In the genomic region with DNA sequence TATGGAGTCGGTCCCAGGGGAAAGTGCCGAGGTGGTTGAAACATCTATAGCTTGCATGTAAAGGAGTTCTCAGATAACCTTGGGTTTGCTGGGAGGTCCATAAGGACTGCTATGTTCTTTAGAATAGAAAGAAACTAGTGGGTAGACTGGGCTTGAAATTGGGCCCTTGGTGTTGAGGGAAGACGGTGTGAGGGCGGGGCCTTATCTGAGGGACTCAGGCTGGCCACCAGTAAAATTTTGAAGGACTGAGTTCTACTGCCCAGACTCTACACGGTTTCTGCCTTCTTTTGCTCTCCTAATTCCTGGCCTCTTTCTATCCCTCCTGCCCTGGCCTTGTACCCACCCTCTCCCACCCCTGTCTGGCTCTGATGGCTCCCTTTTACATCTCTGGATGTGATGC, we compare ENCODE assay signal across 9 mouse cellular contexts. TPM values are rescaled to one million over a fixed set of nuclear protein-coding genes. Genes with fewer than 3 reads are reported as not detected.
A peak's percentile ranks its signal among the peaks of the same experiment; 100 is the strongest.
DNase-seq lines count a peak whose midpoint lies in the region; ATAC-seq lines count a peak whose summit lies in the region.
"Had no signal": no experiment of that assay in that cellular context is flagged by ENCODE, and none has a peak within 500 bp of the region (broad histone marks: within the 10 kb centered on the region; RNA-seq: fewer than 3 reads in every experiment).

No protein-coding gene starts in this region.

- H3K9me3 ChIP-seq in heart, embryonic 12.5 days (replicated peaks), result no peaks in the 10 kb centered on the region
- H3K9me3 ChIP-seq in hindbrain, embryonic 14.5 days (ENCODE audit: control insufficient read depth, low read length), result no peaks in the 10 kb centered on the region
- no peaks in the 10 kb centered on the region for H3K9me3 ChIP-seq in midbrain, embryonic 12.5 days

- H3K27ac ChIP-seq in heart, embryonic 12.5 days (ENCODE audit: poor library complexity, severe bottlenecking), result no peak overlapping the region
- no peak overlapping the region; the same call in 1 of the 2 replicates for H3K27ac ChIP-seq in hindbrain, embryonic 14.5 days
- H3K27ac ChIP-seq in midbrain, embryonic 12.5 days (replicated peaks), result no peak overlapping the region

- peak overlapping the region; percentile 95 for H3K4me3 ChIP-seq in heart, embryonic 12.5 days
- H3K4me3 ChIP-seq in hindbrain, embryonic 14.5 days (replicated peaks; ENCODE audit: low read length), result peak overlapping the region; percentile 63
- peak overlapping the region; percentile 73 for H3K4me3 ChIP-seq in midbrain, embryonic 12.5 days

- no peak for ATAC-seq in heart, embryonic 12.5 days (ENCODE audit: insufficient number of reproducible peaks, low FRiP score)
- ATAC-seq in hindbrain, embryonic 14.5 days (ENCODE audit: low FRiP score), result no peak
- ATAC-seq in midbrain, embryonic 12.5 days (ENCODE audit: low FRiP score, low read depth), result no peak

- DNase-seq in heart, postnatal 25 days (ENCODE audit: low spot score), result no peak
- DNase-seq in c-Kit-positive CD71-positive TER-119-negative erythroid progenitor cells, embryonic 14.5 days (ENCODE audit: low read depth), result peak; percentile 43
- no peak for DNase-seq in hindbrain, embryonic 14.5 days (ENCODE audit: low spot score)
- DNase-seq in c-Kit-positive CD71-positive TER-119-positive erythroid progenitor cells, embryonic 14.5 days (ENCODE audit: low spot score), result no peak
- no peak for DNase-seq in gastrocnemius, postnatal 4 days (ENCODE audit: low spot score in 2 of 2)
- DNase-seq in B cell, adult 2 months, result no peak

- peak overlapping the region; percentile 92 for H3K4me2 ChIP-seq in heart, embryonic 12.5 days
- H3K4me2 ChIP-seq in hindbrain, embryonic 14.5 days (replicated peaks), result peak overlapping the region; percentile 70
- peak overlapping the region; percentile 77 for H3K4me2 ChIP-seq in midbrain, embryonic 12.5 days (replicated peaks)

- peak overlapping the region; percentile 95; the same call in 1 of the 2 replicates for H3K9ac ChIP-seq in heart, embryonic 12.5 days
- H3K9ac ChIP-seq in hindbrain, embryonic 14.5 days, result peak overlapping the region; percentile 67
- peak overlapping the region; percentile 90 for H3K9ac ChIP-seq in midbrain, embryonic 12.5 days (replicated peaks)

- peaks cover 71% of the 10 kb centered on the region for H3K36me3 ChIP-seq in heart, embryonic 12.5 days
- peaks cover 74% of the 10 kb centered on the region for H3K36me3 ChIP-seq in hindbrain, embryonic 14.5 days (replicated peaks; ENCODE audit: control insufficient read depth, insufficient read depth)
- H3K36me3 ChIP-seq in midbrain, embryonic 12.5 days, result peaks cover 71% of the 10 kb centered on the region

- 67% methylated on average over 5 of the region's 5 CpGs for WGBS in heart, embryonic 12.5 days
- WGBS in hindbrain, embryonic 14.5 days, result 71% methylated on average over 5 of the region's 5 CpGs
- WGBS in midbrain, embryonic 12.5 days, result 73% methylated on average over 5 of the region's 5 CpGs

- peaks cover 13% of the 10 kb centered on the region for H3K4me1 ChIP-seq in heart, embryonic 12.5 days (replicated peaks)
- peaks cover 11% of the 10 kb centered on the region; the same call in 1 of the 2 replicates for H3K4me1 ChIP-seq in hindbrain, embryonic 14.5 days (replicated peaks; ENCODE audit: control insufficient read depth, insufficient read depth, low read length)
- peaks cover 14% of the 10 kb centered on the region for H3K4me1 ChIP-seq in midbrain, embryonic 12.5 days

- no peaks in the 10 kb centered on the region for H3K27me3 ChIP-seq in heart, embryonic 12.5 days (replicated peaks)
- no peaks in the 10 kb centered on the region for H3K27me3 ChIP-seq in hindbrain, embryonic 14.5 days (ENCODE audit: control insufficient read depth, insufficient read depth, low read length)
- H3K27me3 ChIP-seq in midbrain, embryonic 12.5 days, result no peaks in the 10 kb centered on the region

- intact Hi-C loops in heart, postnatal 25 days (cut with DNase I), result loop anchor here (5.0 kb wide), 1 partner anchor 96 kb away; a partner anchor contains a TSS

RNA-seq across cellular contexts. Expression of a gene that starts 1.6 kb away (rescaled TPM):
- 9.1 and 11.4 TPM in 2 replicates for polyA plus RNA-seq in heart, embryonic 12.5 days (2016; fragmentation: Nextera tagmentation; extraction: Ambion mirVana)
- 10 to 100 TPM; 30.5 to 32.0 TPM for total RNA-seq in heart, postnatal 25 days (2021)
- 11.6 and 12.6 TPM in 2 replicates for polyA plus RNA-seq in hindbrain, embryonic 14.5 days (2014; fragmentation: Nextera tagmentation; extraction: Ambion mirVana)
- 21.5 and 22.8 TPM in 2 replicates for polyA plus RNA-seq in midbrain, embryonic 12.5 days (2016; fragmentation: Nextera tagmentation; extraction: Ambion mirVana)
- total RNA-seq in gastrocnemius, postnatal 4 days (2021), result 100 to 1,000 TPM; 118 to 131 TPM

RNA-seq across cellular contexts. Expression of a gene that starts 11.4 kb away (rescaled TPM):
- 92.1 TPM in 2 replicates for polyA plus RNA-seq in heart, embryonic 12.5 days (2016; fragmentation: Nextera tagmentation; extraction: Ambion mirVana)
- total RNA-seq in heart, postnatal 25 days (2021), result 10 to 100 TPM; 32.2 to 35.3 TPM
- 23.1 and 28.2 TPM in 2 replicates for polyA plus RNA-seq in hindbrain, embryonic 14.5 days (2014; fragmentation: Nextera tagmentation; extraction: Ambion mirVana)
- 134 TPM in 2 replicates for polyA plus RNA-seq in midbrain, embryonic 12.5 days (2016; fragmentation: Nextera tagmentation; extraction: Ambion mirVana)
- total RNA-seq in gastrocnemius, postnatal 4 days (2021), result 10 to 100 TPM; 61.2 to 64.8 TPM

RNA-seq across cellular contexts. Expression of a gene that starts 51.6 kb away (rescaled TPM):
- 0.04 and 0.08 TPM in 2 replicates for polyA plus RNA-seq in heart, embryonic 12.5 days (2016; fragmentation: Nextera tagmentation; extraction: Ambion mirVana)
- not detected for total RNA-seq in heart, postnatal 25 days (2021)
- polyA plus RNA-seq in hindbrain, embryonic 14.5 days (2014; fragmentation: Nextera tagmentation; extraction: Ambion mirVana), result 0.09 and 0.24 TPM in 2 replicates
- polyA plus RNA-seq in midbrain, embryonic 12.5 days (2016; fragmentation: Nextera tagmentation; extraction: Ambion mirVana), result 0.10 and 0.13 TPM in 2 replicates
- total RNA-seq in gastrocnemius, postnatal 4 days (2021), result not detected
- total RNA-seq: left cerebral cortex, postnatal 10 days had no signal
